Mouse (Mus musculus) limb, embryonic 15.5 days (tissue): ENCODE results near the gene St3gal5. TPM values are rescaled to one million over a fixed set of nuclear protein-coding genes. Genes with fewer than 3 reads are reported as not detected.

Source experiments
- ATAC-seq: fragments of 200-750 bp; cut with Nextera tagmentation; 2 replicates; pipeline ENCODE4 v1.8.0; 2017; ENCODE audit warnings: low read depth, moderate TSS enrichment; ENCODE audit not compliant: insufficient number of reproducible peaks, low FRiP score, low TSS enrichment
- H3K27ac ChIP-seq: fragments of 300-500 bp; sonication (generic); 2 replicates; pipeline ENCODE4 v1.5.1; 2015; ENCODE audit warnings: moderate library complexity, mild to moderate bottlenecking, inconsistent platforms
- H3K27me3 ChIP-seq: fragments of 300-500 bp; sonication (generic); 2 replicates; pipeline ENCODE4 v1.6.1; 2015; ENCODE audit warnings: inconsistent platforms
- H3K36me3 ChIP-seq: fragments of 300-500 bp; sonication (generic); 2 replicates; pipeline ENCODE4 v1.6.1; 2015; ENCODE audit warnings: inconsistent platforms
- H3K4me1 ChIP-seq: fragments of 300-500 bp; sonication (generic); 2 replicates; pipeline ENCODE4 v1.6.1; 2015; ENCODE audit warnings: inconsistent platforms
- H3K4me2 ChIP-seq: fragments of 300-500 bp; sonication (generic); 2 replicates; pipeline ENCODE4 v1.6.1; 2015; ENCODE audit warnings: mild to moderate bottlenecking, inconsistent platforms
- H3K4me3 ChIP-seq: fragments of 300-500 bp; sonication (generic); 2 replicates; pipeline ENCODE4 v1.5.1; 2015; ENCODE audit warnings: mild to moderate bottlenecking, inconsistent platforms
- H3K9ac ChIP-seq: fragments of 300-500 bp; sonication (generic); 2 replicates; pipeline ENCODE4 v1.6.1; 2015; ENCODE audit warnings: inconsistent platforms
- H3K9me3 ChIP-seq: fragments of 300-500 bp; sonication (generic); 2 replicates; pipeline ENCODE4 v1.6.1; 2016; ENCODE audit warnings: inconsistent platforms
- WGBS: fragments of 180-500 bp; shearing (Covaris S2); methylation state at CpG from one replicate; pipeline ENCODE4 v1.1.7; 2015; 5-methylcytosine and 5-hydroxymethylcytosine counted together
- polyA plus RNA-seq: library from polyadenylated mRNA; unstranded; fragments of >200 nt; fragmentation: Nextera tagmentation; extraction: Ambion mirVana; gene quantifications from 2 replicates; pipeline ENCODE4 v1.2.1, GENCODE M21; 2015

The St3gal5 gene
- polyA plus RNA-seq, 1 experiment from 2014 or later, result 31.0 TPM

GRCm38 (mm10) chr6:72117322-72117968, 20.1 kb downstream of the St3gal5 start:
- Histone ChIP-seq H3K4me1 (no peaks in the 10 kb centered on the region), H3K9ac (no peak overlapping the region), H3K4me3 (no peak overlapping the region), H3K27me3 (no peaks in the 10 kb centered on the region), H3K36me3 (no peaks in the 10 kb centered on the region), H3K27ac (no peak overlapping the region), H3K9me3 (no peaks in the 10 kb centered on the region), H3K4me2 (no peak overlapping the region)
- WGBS, result 60% methylated on average over 8 of the region's 8 CpGs
- ATAC-seq, result no peak

- Histone ChIP-seq H3K4me1 (no peaks in the 10 kb centered on the region), H3K36me3 (no peaks in the 10 kb centered on the region), H3K27me3 (no peaks in the 10 kb centered on the region), H3K27ac (no peak overlapping the region), H3K9me3 (no peaks in the 10 kb centered on the region), H3K9ac (no peak overlapping the region), H3K4me3 (no peak overlapping the region), H3K4me2 (no peak overlapping the region)
- ATAC-seq, result no peak
- 97% methylated on average over 1 of the region's 1 CpGs for WGBS
These were observed 22.5 kb downstream of the St3gal5 start for GRCm38 (mm10) chr6:72119870-72120269.

- no peaks in the 10 kb centered on the region for H3K36me3 ChIP-seq
- no peak overlapping the region for H3K9ac ChIP-seq
- no peaks in the 10 kb centered on the region for H3K27me3 ChIP-seq
- WGBS, result 48% methylated on average over 3 of the region's 3 CpGs
- H3K4me2 ChIP-seq, result no peak overlapping the region
- H3K4me1 ChIP-seq, result no peaks in the 10 kb centered on the region
- no peak overlapping the region for H3K27ac ChIP-seq
- no peaks in the 10 kb centered on the region for H3K9me3 ChIP-seq
- no peak for ATAC-seq
- no peak overlapping the region for H3K4me3 ChIP-seq
These were observed 23.9 kb downstream of the St3gal5 start for GRCm38 (mm10) chr6:72121301-72121700.

- no peak for ATAC-seq
- H3K4me3 ChIP-seq, result no peak overlapping the region
- WGBS, result 78% methylated on average over 5 of the region's 5 CpGs
These were observed 25.1 kb downstream of the St3gal5 start for GRCm38 (mm10) chr6:72122515-72122914.

GRCm38 (mm10) chr6:72124315-72125103, 27.1 kb downstream of the St3gal5 start:
- 84% methylated on average over 13 of the region's 13 CpGs for WGBS
- H3K36me3 ChIP-seq, result peaks cover 9% of the 10 kb centered on the region; the same call in 1 of the 2 replicates
- H3K4me1 ChIP-seq, result no peaks in the 10 kb centered on the region
- H3K27me3 ChIP-seq, result no peaks in the 10 kb centered on the region
- H3K4me2 ChIP-seq, result no peak overlapping the region
- no peak for ATAC-seq
- H3K9ac ChIP-seq, result no peak overlapping the region
- H3K9me3 ChIP-seq, result no peaks in the 10 kb centered on the region
- H3K27ac ChIP-seq, result no peak overlapping the region
- no peak overlapping the region for H3K4me3 ChIP-seq

More at GRCm38 (mm10) chr6:72122515-72122914, 25.1 kb downstream of the St3gal5 start:
- no peaks in the 10 kb centered on the region for H3K9me3 ChIP-seq
- H3K4me1 ChIP-seq, result no peaks in the 10 kb centered on the region
- no peak overlapping the region for H3K9ac ChIP-seq
- H3K36me3 ChIP-seq, result no peaks in the 10 kb centered on the region
- no peak overlapping the region for H3K4me2 ChIP-seq
- no peak overlapping the region for H3K27ac ChIP-seq
- no peaks in the 10 kb centered on the region for H3K27me3 ChIP-seq

- no peak for ATAC-seq
- Histone ChIP-seq H3K36me3 (peaks cover 20% of the 10 kb centered on the region), H3K4me1 (no peaks in the 10 kb centered on the region), H3K27ac (no peak overlapping the region), H3K9ac (no peak overlapping the region), H3K27me3 (no peaks in the 10 kb centered on the region), H3K4me3 (no peak overlapping the region), H3K9me3 (no peaks in the 10 kb centered on the region), H3K4me2 (no peak overlapping the region)
- WGBS, result 68% methylated on average over 9 of the region's 9 CpGs
These were observed 28.9 kb downstream of the St3gal5 start for GRCm38 (mm10) chr6:72126128-72126917.

- Histone ChIP-seq H3K27me3 (no peaks in the 10 kb centered on the region), H3K36me3 (peaks cover 38% of the 10 kb centered on the region), H3K4me1 (peaks cover 7% of the 10 kb centered on the region), H3K4me3 (no peak overlapping the region), H3K4me2 (no peak overlapping the region), H3K9me3 (no peaks in the 10 kb centered on the region), H3K27ac (no peak overlapping the region), H3K9ac (no peak overlapping the region)
- no peak for ATAC-seq
- 77% methylated on average over 6 of the region's 6 CpGs for WGBS
These were observed 32.7 kb downstream of the St3gal5 start for GRCm38 (mm10) chr6:72130056-72130455.

- 93% methylated on average over 8 of the region's 8 CpGs for WGBS
- no peaks in the 10 kb centered on the region for H3K27me3 ChIP-seq
- ATAC-seq, result no peak
- H3K27ac ChIP-seq, result no peak overlapping the region
- peaks cover 21% of the 10 kb centered on the region for H3K4me1 ChIP-seq
- H3K4me3 ChIP-seq, result no peak overlapping the region
- H3K9ac ChIP-seq, result no peak overlapping the region
- H3K9me3 ChIP-seq, result no peaks in the 10 kb centered on the region
- peaks cover 37% of the 10 kb centered on the region for H3K36me3 ChIP-seq
- H3K4me2 ChIP-seq, result no peak overlapping the region
These were observed 35.4 kb downstream of the St3gal5 start for GRCm38 (mm10) chr6:72132671-72133214.

GRCm38 (mm10) chr6:72134850-72135515, 37.6 kb downstream of the St3gal5 start:
- ATAC-seq, result no peak
- H3K27me3 ChIP-seq, result no peaks in the 10 kb centered on the region
- H3K9me3 ChIP-seq, result no peaks in the 10 kb centered on the region
- no peak overlapping the region for H3K9ac ChIP-seq
- peaks cover 25% of the 10 kb centered on the region; the same call in 1 of the 2 replicates for H3K36me3 ChIP-seq
- H3K27ac ChIP-seq, result no peak overlapping the region
- H3K4me2 ChIP-seq, result no peak overlapping the region
- H3K4me3 ChIP-seq, result no peak overlapping the region
- peaks cover 27% of the 10 kb centered on the region for H3K4me1 ChIP-seq
- 24% methylated on average over 9 of the region's 9 CpGs for WGBS

GRCm38 (mm10) chr6:72136016-72136415, 38.6 kb downstream of the St3gal5 start:
- H3K9ac ChIP-seq, result no peak overlapping the region
- 76% methylated on average over 5 of the region's 5 CpGs for WGBS
- no peak for ATAC-seq
- H3K4me2 ChIP-seq, result no peak overlapping the region
- H3K27me3 ChIP-seq, result no peaks in the 10 kb centered on the region
- peaks cover 20% of the 10 kb centered on the region; the same call in 1 of the 2 replicates for H3K36me3 ChIP-seq
- H3K4me3 ChIP-seq, result no peak overlapping the region
- no peak overlapping the region for H3K27ac ChIP-seq
- peaks cover 34% of the 10 kb centered on the region for H3K4me1 ChIP-seq
- H3K9me3 ChIP-seq, result no peaks in the 10 kb centered on the region

- Histone ChIP-seq H3K9me3 (no peaks in the 10 kb centered on the region), H3K27me3 (no peaks in the 10 kb centered on the region), H3K4me3 (no peak overlapping the region), H3K9ac (no peak overlapping the region), H3K36me3 (peaks cover 18% of the 10 kb centered on the region; the same call in 1 of the 2 replicates), H3K27ac (no peak overlapping the region), H3K4me2 (no peak overlapping the region), H3K4me1 (peaks cover 37% of the 10 kb centered on the region)
- no peak for ATAC-seq
- 51% methylated on average over 10 of the region's 10 CpGs for WGBS
These were observed 39.2 kb downstream of the St3gal5 start for GRCm38 (mm10) chr6:72136543-72136942.
